In the genomic region with DNA sequence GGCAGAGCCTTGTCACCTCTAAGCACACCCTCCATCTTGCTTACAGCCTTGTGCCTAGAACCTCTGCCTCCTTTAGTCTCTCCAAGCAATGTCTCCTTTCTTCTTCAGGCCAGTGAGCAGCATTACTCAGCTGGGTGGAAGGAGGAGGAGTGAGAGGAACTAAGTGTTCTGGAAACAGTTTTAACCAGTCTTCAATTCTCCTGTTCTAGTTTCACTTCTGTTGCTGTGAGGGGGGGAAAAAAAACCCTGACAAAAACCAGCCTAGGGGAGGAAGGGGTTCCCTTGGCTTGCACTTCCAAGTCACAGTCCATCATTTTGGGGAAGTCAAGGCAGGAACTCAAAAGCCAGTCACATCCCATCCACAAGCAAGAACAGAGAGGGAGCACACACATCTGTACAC, we compare ENCODE assay signal across 27 mouse cellular contexts. TPM values are rescaled to one million over a fixed set of nuclear protein-coding genes. Genes with fewer than 3 reads are reported as not detected.
A peak's percentile ranks its signal among the peaks of the same experiment; 100 is the strongest.
DNase-seq lines count a peak whose midpoint lies in the region; TF ChIP-seq lines count a peak whose summit lies in the region.
"Had no signal": no experiment of that assay in that cellular context is flagged by ENCODE, and none has a peak within 500 bp of the region (broad histone marks: within the 10 kb centered on the region; RNA-seq: fewer than 3 reads in every experiment).

No protein-coding gene starts in this region.

- peaks cover 4% of the 10 kb centered on the region for H3K9me3 ChIP-seq in megakaryocyte, embryonic 14.5 days
- H3K9me3 ChIP-seq: forebrain, embryonic 15.5 days; heart, embryonic 15.5 days; liver, embryonic 13.5 days; lung, embryonic 15.5 days had no signal

- no peaks in the 10 kb centered on the region for H3K4me1 ChIP-seq in heart, adult 2 months (ENCODE audit: control insufficient read depth, insufficient read depth, low read length)
- H3K4me1 ChIP-seq in megakaryocyte, embryonic 14.5 days: peaks cover 41% of the 10 kb centered on the region
- H3K4me1 ChIP-seq: forebrain, embryonic 15.5 days; heart, embryonic 15.5 days; liver, embryonic 13.5 days; lung, embryonic 15.5 days had no signal

- no peak overlapping the region for H3K9ac ChIP-seq in heart, adult 2 months (ENCODE audit: low read depth, low read length)
- H3K9ac ChIP-seq: forebrain, embryonic 15.5 days; heart, embryonic 15.5 days; hindbrain, embryonic 14.5 days; limb, embryonic 12.5 days; liver, embryonic 13.5 days; lung, embryonic 15.5 days had no signal

- DNase-seq in heart, adult 11 months: peak; percentile 90
- no peak for DNase-seq in heart, adult 2 months
- DNase-seq in spleen, postnatal 36 days (ENCODE audit: low spot score in 2 of 2): peak; percentile 1 to 18
- DNase-seq in spleen, postnatal 10 days (ENCODE audit: low spot score in 2 of 2): no peak
- no peak for DNase-seq in neural tube, embryonic 10.5 days (ENCODE audit: extremely low spot score, low spot score)
- DNase-seq in left cerebral cortex, postnatal 36 days (ENCODE audit: low spot score in 2 of 2): no peak
- DNase-seq: cerebellum, adult 11 months; cerebellum, adult 9-11 months; gastrocnemius, postnatal 14 days; heart, postnatal 36 days; kidney, adult 8-10 months; kidney, postnatal 14 days; layer of hippocampus, postnatal 36 days; liver, embryonic 13.5 days; lung, postnatal 36 days; right cerebral cortex, postnatal 14 days; spleen, adult 18-20 months; thymus, adult 18-20 months; thymus, postnatal 36 days had no signal

- no peak overlapping the region for H3K27ac ChIP-seq in heart, adult 2 months
- H3K27ac ChIP-seq: embryonic facial prominence, embryonic 10.5 days; forebrain, embryonic 15.5 days; heart, embryonic 15.5 days; hindbrain, embryonic 14.5 days; layer of hippocampus, adult 2 months; limb, embryonic 12.5 days; liver, embryonic 13.5 days; lung, embryonic 15.5 days had no signal

- no peak overlapping the region for H3K4me3 ChIP-seq in heart, adult 2 months
- H3K4me3 ChIP-seq in megakaryocyte, embryonic 14.5 days (replicated peaks): peak overlapping the region; percentile 67
- H3K4me3 ChIP-seq: embryonic facial prominence, embryonic 10.5 days; forebrain, embryonic 15.5 days; heart, embryonic 15.5 days; layer of hippocampus, adult 2 months; limb, embryonic 12.5 days; liver, embryonic 13.5 days; lung, embryonic 15.5 days had no signal

- intact Hi-C loops in heart, adult 2 months (cut with DNase I): loop anchor here (5.0 kb wide), 1 partner anchor 49 kb away; no protein-coding TSS in a partner anchor
- intact Hi-C loops in left cerebral cortex, postnatal 36 days (cut with DNase I): no loop called here

- H3K36me3 ChIP-seq in heart, adult 2 months (ENCODE audit: control insufficient read depth, insufficient read depth, low read length): no peaks in the 10 kb centered on the region
- no peaks in the 10 kb centered on the region for H3K36me3 ChIP-seq in megakaryocyte, embryonic 14.5 days (replicated peaks; ENCODE audit: low read length)
- H3K36me3 ChIP-seq: embryonic facial prominence, embryonic 10.5 days; forebrain, embryonic 15.5 days; heart, embryonic 15.5 days; limb, embryonic 12.5 days; liver, embryonic 13.5 days; lung, embryonic 15.5 days had no signal

- TF ChIP-seq CTCF in heart, adult 2 months (IDR thresholded peaks at IDR 0.05): no peak

- no peaks in the 10 kb centered on the region for H3K79me2 ChIP-seq in heart, adult 2 months (replicated peaks; ENCODE audit: control insufficient read depth, insufficient read depth, low read length)

- no peak for TF ChIP-seq EP300 in heart, adult 2 months (IDR thresholded peaks at IDR 0.05; ENCODE audit: insufficient read depth, low read depth, low read length)

- TF ChIP-seq POLR2A in heart, adult 2 months (IDR thresholded peaks at IDR 0.05; ENCODE audit: insufficient read depth, low read depth, low read length): no peak

- no peaks in the 10 kb centered on the region for H3K27me3 ChIP-seq in heart, adult 2 months (ENCODE audit: control insufficient read depth, insufficient read depth, low read length)
- no peaks in the 10 kb centered on the region for H3K27me3 ChIP-seq in megakaryocyte, embryonic 14.5 days (replicated peaks)
- H3K27me3 ChIP-seq: forebrain, embryonic 15.5 days; heart, embryonic 15.5 days; limb, embryonic 12.5 days; liver, embryonic 13.5 days; lung, embryonic 15.5 days had no signal

RNA-seq across cellular contexts. Expression of gene Pparg, which starts 29.8 kb away (rescaled TPM):
- 10 to 100 TPM; 11.6 to 11.7 TPM for total RNA-seq in heart, adult 2 months (2021)
- polyA plus RNA-seq in heart, adult 2 months (2012; rRNA removed): 12.4 and 15.7 TPM in 2 replicates
- polyA plus RNA-seq in megakaryocyte, embryonic 14.5 days (2012; ENCODE audit: insufficient read depth, low replicate concordance): 0.79 and 4.3 TPM in 2 replicates
- total RNA-seq in left cerebral cortex, postnatal 36 days (2021): 1 to 10 TPM; 6.6 to 8.7 TPM
- polyA plus RNA-seq: forebrain, embryonic 15.5 days had no signal

Comparison
In these comparisons a context has a peak if more than half of its experiments do, and no peak if none do; other contexts are left out.
1. DNase-seq: peak in heart, adult 11 months (single experiment) and spleen, postnatal 36 days (2 of 2); none in heart, adult 2 months (0 of 2), spleen, postnatal 10 days (0 of 2), neural tube, embryonic 10.5 days (single experiment) and left cerebral cortex, postnatal 36 days (0 of 2).